Mouse (Mus musculus): ENCODE data around the gene Cavin4. TPM values are rescaled to one million over a fixed set of nuclear protein-coding genes. Genes with fewer than 3 reads are reported as not detected.

Gene Cavin4
- polyA plus RNA-seq (2016; fragmentation: Nextera tagmentation; extraction: Ambion mirVana): 1.9 and 2.1 TPM in 2 replicates

GRCm38 (mm10) chr4:48663271-48663670 lies at the start of gene Cavin4:
Gene Cavin4 (plus strand): TSS chr4:48663514.
- Histone ChIP-seq H3K27ac (no peak within 1 kb of the TSS), H3K27me3 (no peaks in the 10 kb centered on the region), H3K4me3 (replicated peaks) (no peak within 1 kb of the TSS), H3K36me3 (replicated peaks) (peaks cover 61% of the 10 kb centered on the region), H3K4me1 (no peaks in the 10 kb centered on the region), H3K9me3 (no peaks in the 10 kb centered on the region), H3K9ac (no peak within 1 kb of the TSS), H3K4me2 (no peak within 1 kb of the TSS)
- 93% methylated on average over 10 of the region's 10 CpGs for WGBS
- no peak for ATAC-seq (ENCODE audit: low FRiP score)

DNA sequence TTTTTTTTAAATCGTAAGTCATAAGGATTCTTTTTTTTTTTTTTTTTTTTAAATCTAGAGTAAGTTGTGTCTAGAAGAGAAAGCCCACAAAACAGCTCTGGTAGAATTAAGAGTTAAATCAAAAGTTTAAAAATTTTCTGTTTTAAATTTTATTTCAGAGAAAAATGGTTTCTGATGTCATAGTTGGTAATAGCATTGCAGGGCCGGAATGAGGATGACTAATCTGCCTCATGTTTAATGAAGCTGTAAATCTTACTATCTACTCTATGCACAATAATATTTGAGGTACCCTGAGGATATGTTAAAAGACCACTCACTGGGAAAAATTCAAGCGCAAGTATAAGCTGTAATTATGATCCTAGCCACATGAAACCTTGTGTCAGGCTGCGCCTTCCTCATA lies 47.8 kb upstream of the Cavin4 start:
- 84% methylated on average over 4 of the region's 4 CpGs for WGBS
- ATAC-seq (ENCODE audit: low FRiP score): no peak
- H3K4me3 ChIP-seq (replicated peaks): no peak overlapping the region

DNA sequence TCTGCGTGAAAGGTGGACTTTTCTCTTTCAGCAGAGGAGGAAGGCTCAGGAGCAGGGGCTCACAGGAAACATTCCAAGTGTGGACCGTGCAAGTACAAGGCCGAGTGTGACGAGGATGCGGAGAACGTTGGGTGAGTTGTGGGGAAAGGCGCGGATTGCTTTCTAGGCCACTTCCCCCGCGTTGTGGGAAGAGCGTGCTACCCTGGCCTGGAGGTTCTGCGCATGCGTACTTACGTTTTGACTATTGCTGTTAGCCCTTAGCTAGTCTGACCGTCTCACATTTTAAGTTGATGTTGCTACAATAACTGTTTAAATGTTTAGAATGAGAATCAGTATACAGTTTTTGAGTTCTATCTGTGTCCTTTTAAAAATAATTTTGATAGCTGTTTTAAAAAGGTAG lies 46.1 kb upstream of the Cavin4 start:
- Histone ChIP-seq H3K4me2 (no peak overlapping the region), H3K4me1 (no peaks in the 10 kb centered on the region), H3K36me3 (replicated peaks) (peaks cover 51% of the 10 kb centered on the region), H3K27ac (no peak overlapping the region), H3K4me3 (replicated peaks) (no peak overlapping the region), H3K27me3 (no peaks in the 10 kb centered on the region), H3K9me3 (no peaks in the 10 kb centered on the region), H3K9ac (no peak overlapping the region)
- ATAC-seq (ENCODE audit: low FRiP score): no peak
- 99% methylated on average over 15 of the region's 15 CpGs for WGBS

More for the DNA sequence above, 47.8 kb upstream of the Cavin4 start:
- H3K27me3 ChIP-seq: no peaks in the 10 kb centered on the region
- H3K9ac ChIP-seq: no peak overlapping the region
- H3K36me3 ChIP-seq (replicated peaks): peaks cover 53% of the 10 kb centered on the region
- no peak overlapping the region for H3K4me2 ChIP-seq
- no peaks in the 10 kb centered on the region for H3K9me3 ChIP-seq
- H3K27ac ChIP-seq: no peak overlapping the region
- H3K4me1 ChIP-seq: no peaks in the 10 kb centered on the region

DNA sequence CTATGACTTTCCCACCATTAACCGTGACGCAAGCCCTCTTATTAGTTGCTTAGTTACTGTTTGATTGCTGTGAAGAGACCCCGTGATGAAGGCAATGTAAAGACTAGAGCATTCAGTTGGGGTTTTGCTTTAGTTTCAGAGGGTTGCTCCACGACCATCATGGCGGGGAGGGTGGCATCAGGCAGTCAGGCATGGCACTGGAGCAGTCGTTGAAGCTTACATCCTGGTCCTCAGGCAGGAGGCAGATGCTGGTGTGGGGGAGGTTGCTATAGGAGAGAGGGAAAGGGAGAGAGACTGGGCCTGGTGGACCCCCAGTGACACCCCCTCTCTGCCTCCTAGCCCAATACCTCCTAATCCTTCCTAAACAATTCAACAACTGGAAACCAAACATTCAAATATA lies 43.2 kb upstream of the Cavin4 start:
- H3K9ac ChIP-seq: no peak overlapping the region
- H3K4me1 ChIP-seq: no peaks in the 10 kb centered on the region
- H3K27ac ChIP-seq: no peak overlapping the region
- H3K4me2 ChIP-seq: no peak overlapping the region
- peaks cover 68% of the 10 kb centered on the region for H3K36me3 ChIP-seq (replicated peaks)
- no peak overlapping the region for H3K4me3 ChIP-seq (replicated peaks)
- H3K27me3 ChIP-seq: no peaks in the 10 kb centered on the region
- no peak for ATAC-seq (ENCODE audit: low FRiP score)
- 0 out of 2 replicates have a peak, but pooled peaks cover 3% of the 10 kb centered on the region for H3K9me3 ChIP-seq
- 91% methylated on average over 6 of the region's 6 CpGs for WGBS

DNA sequence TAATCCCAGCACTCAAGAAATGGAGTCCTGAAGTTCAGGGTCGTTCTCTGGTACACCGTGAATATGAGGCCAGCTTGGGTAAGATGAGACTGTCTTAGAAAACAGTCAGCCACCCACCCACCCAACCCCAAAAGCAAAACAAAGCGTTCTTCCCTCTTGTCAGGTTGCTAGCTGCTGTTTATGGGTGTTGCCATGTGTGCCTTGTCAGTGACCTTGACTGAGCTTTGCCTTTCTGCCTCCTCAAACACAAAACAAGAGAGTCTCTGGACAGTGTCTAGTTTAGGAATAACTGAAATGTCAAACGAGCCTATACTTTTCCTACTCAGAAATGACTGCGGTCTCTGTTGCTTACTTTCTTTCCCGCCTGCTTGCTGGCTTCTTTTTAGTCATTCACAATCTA lies 41.1 kb upstream of the Cavin4 start:
- no peak overlapping the region for H3K27ac ChIP-seq
- H3K9me3 ChIP-seq: 0 out of 2 replicates have a peak, but pooled peaks cover 3% of the 10 kb centered on the region
- no peak overlapping the region for H3K4me3 ChIP-seq (replicated peaks)
- peaks cover 63% of the 10 kb centered on the region for H3K36me3 ChIP-seq (replicated peaks)
- no peaks in the 10 kb centered on the region for H3K27me3 ChIP-seq
- H3K9ac ChIP-seq: no peak overlapping the region
- WGBS: 92% methylated on average over 6 of the region's 6 CpGs
- no peak overlapping the region for H3K4me2 ChIP-seq
- H3K4me1 ChIP-seq: no peaks in the 10 kb centered on the region
- no peak for ATAC-seq (ENCODE audit: low FRiP score)

- H3K27me3 ChIP-seq: no peaks in the 10 kb centered on the region
- no peak for ATAC-seq (ENCODE audit: low FRiP score)
- 0 out of 2 replicates have a peak, but pooled peaks cover 3% of the 10 kb centered on the region for H3K9me3 ChIP-seq
- no peak overlapping the region for H3K4me2 ChIP-seq
- 92% methylated on average over 7 of the region's 7 CpGs for WGBS
- H3K4me1 ChIP-seq: no peaks in the 10 kb centered on the region
- no peak overlapping the region for H3K27ac ChIP-seq
- no peak overlapping the region for H3K9ac ChIP-seq
- H3K36me3 ChIP-seq (replicated peaks): peaks cover 64% of the 10 kb centered on the region
- no peak overlapping the region for H3K4me3 ChIP-seq (replicated peaks)
Observed at GRCm38 (mm10) chr4:48622946-48623345, 40.4 kb upstream of the Cavin4 start.

DNA sequence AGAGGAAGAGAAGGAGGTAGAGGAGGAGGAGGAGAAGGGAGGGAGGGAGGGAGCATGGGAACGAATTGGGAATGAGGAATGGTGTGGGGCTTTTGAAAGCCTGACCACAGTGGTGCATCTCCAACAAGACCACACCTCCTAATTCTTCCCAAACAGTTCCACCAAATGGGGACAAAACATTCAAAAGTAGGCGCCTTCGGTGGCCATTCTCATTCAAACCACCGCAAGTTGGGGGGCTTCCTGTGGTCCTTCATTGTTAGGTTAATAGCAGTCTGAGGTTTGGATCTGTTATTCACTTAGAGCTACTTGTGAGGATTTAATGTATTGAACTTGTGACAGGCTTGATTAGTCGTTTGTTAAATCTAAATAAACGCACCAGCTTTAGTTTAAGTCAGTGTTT lies 38.4 kb upstream of the Cavin4 start:
- H3K27ac ChIP-seq: no peak overlapping the region

GRCm38 (mm10) chr4:48625836-48626235 lies 37.5 kb upstream of the Cavin4 start:
- peaks cover 69% of the 10 kb centered on the region for H3K36me3 ChIP-seq (replicated peaks)
- 92% methylated on average over 9 of the region's 9 CpGs for WGBS
- H3K27me3 ChIP-seq: no peaks in the 10 kb centered on the region
- H3K27ac ChIP-seq: no peak overlapping the region
- no peak overlapping the region for H3K4me2 ChIP-seq
- H3K9ac ChIP-seq: no peak overlapping the region
- 0 out of 2 replicates have a peak, but pooled peaks cover 3% of the 10 kb centered on the region for H3K9me3 ChIP-seq
- H3K4me1 ChIP-seq: no peaks in the 10 kb centered on the region
- no peak overlapping the region for H3K4me3 ChIP-seq (replicated peaks)
- no peak for ATAC-seq (ENCODE audit: low FRiP score)

More for the DNA sequence above, 38.4 kb upstream of the Cavin4 start:
- no peak overlapping the region for H3K9ac ChIP-seq
- H3K27me3 ChIP-seq: no peaks in the 10 kb centered on the region
- peaks cover 73% of the 10 kb centered on the region for H3K36me3 ChIP-seq (replicated peaks)
- H3K4me3 ChIP-seq (replicated peaks): no peak overlapping the region
- H3K4me1 ChIP-seq: no peaks in the 10 kb centered on the region
- no peak for ATAC-seq (ENCODE audit: low FRiP score)
- H3K9me3 ChIP-seq: 0 out of 2 replicates have a peak, but pooled peaks cover 3% of the 10 kb centered on the region
- no peak overlapping the region for H3K4me2 ChIP-seq
- 55% methylated on average over 6 of the region's 6 CpGs for WGBS

DNA sequence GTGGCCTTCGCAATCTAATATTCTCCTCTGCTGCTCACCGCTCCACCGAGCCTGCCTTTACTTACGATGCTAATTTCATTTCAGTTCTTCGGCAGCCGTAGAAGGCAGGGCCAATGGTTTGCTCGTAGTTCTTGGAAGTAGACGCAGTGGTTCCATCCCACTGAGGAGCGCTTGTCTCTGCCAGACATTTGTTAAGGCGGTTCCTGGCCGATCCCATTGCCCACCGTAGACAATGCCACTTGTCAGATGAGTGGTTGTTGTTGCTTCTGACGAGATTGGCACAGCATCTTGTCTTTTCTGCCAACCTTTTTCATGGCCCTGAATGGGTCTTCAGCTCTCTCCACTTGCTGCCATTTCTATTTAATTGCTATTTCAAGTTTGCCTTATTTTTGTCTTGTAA lies 33.9 kb upstream of the Cavin4 start:
- H3K36me3 ChIP-seq (replicated peaks): peaks cover 37% of the 10 kb centered on the region
- H3K9ac ChIP-seq: no peak overlapping the region
- H3K27ac ChIP-seq: no peak overlapping the region
- WGBS: 90% methylated on average over 13 of the region's 13 CpGs
- no peak for ATAC-seq (ENCODE audit: low FRiP score)
- no peaks in the 10 kb centered on the region for H3K4me1 ChIP-seq
- H3K9me3 ChIP-seq: 0 out of 2 replicates have a peak, but pooled peaks cover under 1% of the 10 kb centered on the region
- H3K27me3 ChIP-seq: no peaks in the 10 kb centered on the region
- no peak overlapping the region for H3K4me3 ChIP-seq (replicated peaks)
- H3K4me2 ChIP-seq: no peak overlapping the region

- Histone ChIP-seq H3K36me3 (replicated peaks) (peaks cover 30% of the 10 kb centered on the region), H3K4me2 (no peak overlapping the region), H3K27ac (no peak overlapping the region), H3K4me1 (peaks cover 6% of the 10 kb centered on the region; the same call in 1 of the 2 replicates), H3K9me3 (no peaks in the 10 kb centered on the region), H3K9ac (no peak overlapping the region), H3K27me3 (no peaks in the 10 kb centered on the region), H3K4me3 (replicated peaks) (no peak overlapping the region)
- no peak for ATAC-seq (ENCODE audit: low FRiP score)
- WGBS: 74% methylated on average over 6 of the region's 6 CpGs
Observed at GRCm38 (mm10) chr4:48633529-48633928, 29.8 kb upstream of the Cavin4 start.

DNA sequence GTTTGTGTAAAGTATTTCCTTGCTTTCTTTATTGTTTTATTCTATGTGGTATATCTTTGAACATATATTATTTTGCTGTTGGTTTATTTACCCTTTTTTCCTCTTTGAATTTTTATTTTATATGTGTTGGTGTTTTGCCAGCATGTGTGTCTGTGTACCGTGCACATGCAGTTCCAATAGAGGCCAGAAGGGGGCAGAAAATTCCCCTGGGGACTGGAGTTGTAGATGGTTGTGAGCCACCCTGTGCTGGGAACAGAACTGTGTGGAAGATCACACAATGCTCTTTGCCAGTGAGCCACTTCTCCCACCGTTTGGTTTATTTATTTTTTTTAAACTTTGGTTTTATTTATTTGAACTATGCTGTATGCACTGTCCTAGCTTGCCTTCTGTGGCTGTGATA lies 29.3 kb upstream of the Cavin4 start:
- Histone ChIP-seq H3K4me3 (replicated peaks) (no peak overlapping the region), H3K27ac (no peak overlapping the region), H3K9me3 (no peaks in the 10 kb centered on the region), H3K4me2 (no peak overlapping the region), H3K4me1 (peaks cover 6% of the 10 kb centered on the region; the same call in 1 of the 2 replicates), H3K36me3 (replicated peaks) (peaks cover 30% of the 10 kb centered on the region), H3K27me3 (no peaks in the 10 kb centered on the region), H3K9ac (no peak overlapping the region)
- ATAC-seq (ENCODE audit: low FRiP score): no peak
- WGBS: 79% methylated on average over 2 of the region's 2 CpGs

- Histone ChIP-seq H3K27me3 (no peaks in the 10 kb centered on the region), H3K27ac (no peak overlapping the region), H3K36me3 (replicated peaks) (peaks cover 44% of the 10 kb centered on the region), H3K9ac (no peak overlapping the region), H3K4me3 (replicated peaks) (no peak overlapping the region), H3K4me1 (peaks cover 6% of the 10 kb centered on the region; the same call in 1 of the 2 replicates), H3K4me2 (no peak overlapping the region), H3K9me3 (no peaks in the 10 kb centered on the region)
- 97% methylated on average over 13 of the region's 13 CpGs for WGBS
- no peak for ATAC-seq (ENCODE audit: low FRiP score)
Observed at GRCm38 (mm10) chr4:48636831-48637230, 26.5 kb upstream of the Cavin4 start.

DNA sequence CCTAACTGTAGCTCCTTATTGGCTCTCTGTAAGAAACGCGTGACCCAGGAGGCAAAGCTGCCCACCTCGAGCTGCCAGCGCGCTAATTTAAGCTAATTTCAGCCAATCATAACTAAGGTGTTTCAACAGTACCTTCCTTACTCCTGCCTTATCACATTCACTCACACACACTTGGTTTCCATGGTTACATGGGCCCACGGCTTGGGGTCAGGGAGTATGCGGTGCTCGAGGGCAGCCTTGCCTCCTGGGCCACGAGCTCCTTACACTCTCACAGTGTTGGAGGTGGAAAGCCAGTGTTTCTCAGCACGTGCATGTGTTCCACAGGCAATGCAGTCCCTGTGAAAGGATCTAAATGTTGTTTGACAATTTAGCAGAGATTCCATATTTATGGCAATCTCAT lies 25.2 kb upstream of the Cavin4 start:
- peaks cover 6% of the 10 kb centered on the region; the same call in 1 of the 2 replicates for H3K4me1 ChIP-seq
- no peak for ATAC-seq (ENCODE audit: low FRiP score)
- peaks cover 56% of the 10 kb centered on the region for H3K36me3 ChIP-seq (replicated peaks)
- no peaks in the 10 kb centered on the region for H3K9me3 ChIP-seq
- H3K4me2 ChIP-seq: no peak overlapping the region
- no peaks in the 10 kb centered on the region for H3K27me3 ChIP-seq
- H3K9ac ChIP-seq: no peak overlapping the region
- no peak overlapping the region for H3K27ac ChIP-seq
- 81% methylated on average over 10 of the region's 10 CpGs for WGBS
- no peak overlapping the region for H3K4me3 ChIP-seq (replicated peaks)

All from forebrain, embryonic 12.5 days (tissue).